ENCODE assay signal across 8 mouse cellular contexts in the genomic region with DNA sequence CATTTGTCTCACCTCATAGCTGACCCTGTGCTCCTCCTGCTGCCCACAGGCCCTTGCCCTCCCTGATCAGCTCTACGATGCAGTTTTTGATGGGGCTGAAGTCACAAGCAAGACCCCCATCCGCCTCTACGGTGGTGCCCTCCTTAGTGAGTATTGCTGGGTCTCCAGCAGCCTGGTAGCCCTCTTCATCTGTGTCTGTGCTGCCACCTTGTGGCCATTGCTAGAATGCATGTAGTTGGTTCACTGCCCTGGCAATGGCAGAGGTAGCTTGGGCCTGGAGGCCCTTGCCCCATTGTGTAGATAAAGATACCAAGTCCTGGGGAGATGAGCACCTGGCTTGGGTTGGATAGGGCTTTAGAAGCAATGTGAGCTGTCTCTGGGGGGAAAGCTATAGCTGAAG. TPM values are rescaled to one million over a fixed set of nuclear protein-coding genes. Genes with fewer than 3 reads are reported as not detected.
DNase-seq lines count a peak whose midpoint lies in the region; ATAC-seq lines count a peak whose summit lies in the region.

No protein-coding gene starts in this region.

- no peaks in the 10 kb centered on the region for H3K27me3 ChIP-seq in embryonic facial prominence, embryonic 10.5 days (replicated peaks; ENCODE audit: low read depth, poor library complexity, severe bottlenecking)
- no peaks in the 10 kb centered on the region for H3K27me3 ChIP-seq in limb, embryonic 11.5 days (ENCODE audit: control insufficient read depth, insufficient read depth, low read length)
- H3K27me3 ChIP-seq in midbrain, embryonic 16.5 days (ENCODE audit: control insufficient read depth, insufficient read depth, low read depth, low read length) = no peaks in the 10 kb centered on the region

- H3K36me3 ChIP-seq in embryonic facial prominence, embryonic 10.5 days (replicated peaks) = peaks cover 51% of the 10 kb centered on the region
- no peaks in the 10 kb centered on the region for H3K36me3 ChIP-seq in limb, embryonic 11.5 days (ENCODE audit: control insufficient read depth, insufficient read depth, low read length)
- H3K36me3 ChIP-seq in midbrain, embryonic 16.5 days (ENCODE audit: control insufficient read depth, insufficient read depth, low read length) = no peaks in the 10 kb centered on the region

- peak; percentile 62; the same call in 1 of the 2 replicates for ATAC-seq in limb, embryonic 11.5 days (ENCODE audit: insufficient number of reproducible peaks, low FRiP score, low TSS enrichment, low read depth)
- ATAC-seq in midbrain, embryonic 16.5 days = peak; percentile 55

- H3K4me3 ChIP-seq in embryonic facial prominence, embryonic 10.5 days = no peak overlapping the region
- no peak overlapping the region for H3K4me3 ChIP-seq in limb, embryonic 11.5 days (ENCODE audit: low read depth, low read length)
- no peak overlapping the region for H3K4me3 ChIP-seq in midbrain, embryonic 16.5 days (ENCODE audit: low read depth, low read length)

- H3K27ac ChIP-seq in embryonic facial prominence, embryonic 10.5 days (replicated peaks) = no peak overlapping the region
- H3K27ac ChIP-seq in limb, embryonic 11.5 days (replicated peaks; ENCODE audit: low read depth, low read length) = no peak overlapping the region
- H3K27ac ChIP-seq in midbrain, embryonic 16.5 days (ENCODE audit: low read length) = no peak overlapping the region

- no peak overlapping the region for H3K4me2 ChIP-seq in limb, embryonic 11.5 days (ENCODE audit: low read depth, severe bottlenecking)
- H3K4me2 ChIP-seq in midbrain, embryonic 16.5 days (ENCODE audit: low read length) = no peak overlapping the region

- DNase-seq in 416B (ENCODE audit: low read depth) = peak; percentile 71
- DNase-seq in adrenal gland, postnatal 25 days = peak; percentile 93
- DNase-seq in embryonic facial prominence, embryonic 10.5 days (ENCODE audit: low spot score) = peak; percentile 89
- peak; percentile 93 for DNase-seq in heart, adult 8-10 months (ENCODE audit: low spot score)
- DNase-seq in kidney, adult 9 months = peak; percentile 92
- peak; percentile 98 for DNase-seq in limb, embryonic 11.5 days (ENCODE audit: low spot score)
- peak; percentile 82 to 98 for DNase-seq in spleen, adult 18-20 months

- H3K9me3 ChIP-seq in embryonic facial prominence, embryonic 10.5 days = no peaks in the 10 kb centered on the region
- no peaks in the 10 kb centered on the region for H3K9me3 ChIP-seq in limb, embryonic 11.5 days (ENCODE audit: control insufficient read depth, low read length)
- no peaks in the 10 kb centered on the region for H3K9me3 ChIP-seq in midbrain, embryonic 16.5 days (replicated peaks; ENCODE audit: control insufficient read depth, low read length, poor library complexity, severe bottlenecking)

- 32% methylated on average over 3 of the region's 3 CpGs for WGBS in embryonic facial prominence, embryonic 10.5 days
- 19% methylated on average over 3 of the region's 3 CpGs for WGBS in limb, embryonic 11.5 days
- 17% methylated on average over 3 of the region's 3 CpGs for WGBS in midbrain, embryonic 16.5 days

- H3K9ac ChIP-seq in limb, embryonic 11.5 days (ENCODE audit: low read length) = no peak overlapping the region
- 0 out of 2 replicates have a peak overlapping the region, but pooled peaks have one; percentile 17 for H3K9ac ChIP-seq in midbrain, embryonic 16.5 days (ENCODE audit: low read depth, low read length)

- H3K4me1 ChIP-seq in embryonic facial prominence, embryonic 10.5 days = peaks cover 58% of the 10 kb centered on the region
- 0 out of 2 replicates have a peak, but pooled peaks cover 3% of the 10 kb centered on the region for H3K4me1 ChIP-seq in limb, embryonic 11.5 days (ENCODE audit: control insufficient read depth, insufficient read depth, low read length)
- H3K4me1 ChIP-seq in midbrain, embryonic 16.5 days (ENCODE audit: control insufficient read depth, insufficient read depth, low read length) = peaks cover 13% of the 10 kb centered on the region

RNA-seq across cellular contexts. Expression of a gene that starts 11.5 kb away (rescaled TPM):
- 52.6 and 75.8 TPM in 2 replicates for total RNA-seq in adrenal gland, postnatal 25 days (2021)
- 72.5 and 95.2 TPM in 2 replicates for polyA plus RNA-seq in embryonic facial prominence, embryonic 10.5 days (2016; fragmentation: Nextera tagmentation; extraction: Ambion mirVana)
- 10 to 100 TPM; 14.0 to 37.8 (median 23.2) TPM for total RNA-seq in heart, adult 8-10 months (2022)
- polyA plus RNA-seq in limb, embryonic 11.5 days (2014; fragmentation: Nextera tagmentation; extraction: Ambion mirVana) = 32.3 and 41.2 TPM in 2 replicates
- polyA plus RNA-seq in midbrain, embryonic 16.5 days (2015; fragmentation: Nextera tagmentation; extraction: Ambion mirVana) = 125 and 139 TPM in 2 replicates
